Mouse (Mus musculus): ENCODE results near the gene Stoml3.

The Stoml3 gene

GRCm38 (mm10) chr3:53488353-53488752 is at the start of gene Stoml3:
Gene Stoml3, plus strand, starts transcription at chr3:53488653.
- DNase-seq, result no peak

- no peak for DNase-seq
Observed at GRCm38 (mm10) chr3:53445540-53445939, 42.9 kb upstream of the Stoml3 start.

GRCm38 (mm10) chr3:53446801-53447200 is 41.7 kb upstream of the Stoml3 start:
- no peak for DNase-seq

- DNase-seq, result peak; percentile 54
Observed at GRCm38 (mm10) chr3:53448208-53448607, 40.2 kb upstream of the Stoml3 start.

- no peak for DNase-seq
Observed at GRCm38 (mm10) chr3:53450666-53451065, 37.8 kb upstream of the Stoml3 start.

GRCm38 (mm10) chr3:53452351-53452750 is 36.1 kb upstream of the Stoml3 start:
- no peak for DNase-seq

GRCm38 (mm10) chr3:53453346-53453745 is 35.1 kb upstream of the Stoml3 start:
- DNase-seq, result no peak

GRCm38 (mm10) chr3:53454005-53454404 is 34.4 kb upstream of the Stoml3 start:
- DNase-seq, result no peak

GRCm38 (mm10) chr3:53454561-53454960 is 33.9 kb upstream of the Stoml3 start:
- DNase-seq, result no peak

- DNase-seq, result no peak
Observed at GRCm38 (mm10) chr3:53454984-53455383, 33.5 kb upstream of the Stoml3 start.

GRCm38 (mm10) chr3:53457750-53458149 is 30.7 kb upstream of the Stoml3 start:
- no peak for DNase-seq

GRCm38 (mm10) chr3:53460106-53460505 is 28.3 kb upstream of the Stoml3 start:
- no peak for DNase-seq

GRCm38 (mm10) chr3:53462701-53463045 is 25.8 kb upstream of the Stoml3 start:
- DNase-seq, result no peak

GRCm38 (mm10) chr3:53463046-53463764 is 25.2 kb upstream of the Stoml3 start, which contains the start of the genes Nhlrc3 and Proser1:
Gene Nhlrc3, minus strand, starts transcription at chr3:53463332.
Gene Proser1, plus strand, starts transcription at chr3:53463666.
- peak; percentile 96 for DNase-seq

- DNase-seq, result no peak
Observed at GRCm38 (mm10) chr3:53463765-53464114, 24.7 kb upstream of the Stoml3 start.

- no peak for DNase-seq
Observed at GRCm38 (mm10) chr3:53464146-53464698, 24.2 kb upstream of the Stoml3 start.

GRCm38 (mm10) chr3:53465330-53465729 is 23.1 kb upstream of the Stoml3 start:
- no peak for DNase-seq

- DNase-seq, result no peak
Observed at GRCm38 (mm10) chr3:53466481-53466880, 22.0 kb upstream of the Stoml3 start.

GRCm38 (mm10) chr3:53467356-53467755 is 21.1 kb upstream of the Stoml3 start:
- DNase-seq, result no peak

- no peak for DNase-seq
Observed at GRCm38 (mm10) chr3:53469650-53470049, 18.8 kb upstream of the Stoml3 start.

GRCm38 (mm10) chr3:53472061-53472460 is 16.4 kb upstream of the Stoml3 start:
- no peak for DNase-seq

GRCm38 (mm10) chr3:53474179-53474578 is 14.3 kb upstream of the Stoml3 start:
- DNase-seq, result no peak

GRCm38 (mm10) chr3:53475889-53476288 is 12.6 kb upstream of the Stoml3 start:
- peak; percentile 50 for DNase-seq

GRCm38 (mm10) chr3:53477468-53477867 is 11.0 kb upstream of the Stoml3 start:
- DNase-seq, result no peak

All from lung, postnatal 14 days (tissue).